Mouse (Mus musculus) heart, postnatal 0 days (tissue): Measurements from ENCODE around the gene Acot7.

Source experiments
- CTCF ChIP-seq: IDR thresholded peaks from 2 replicates; pipeline ENCODE4 v1.5.1; 2016; ENCODE audit warnings: antibody characterized with exemption, control low read depth, low read depth
- EP300 ChIP-seq: IDR thresholded peaks from 2 replicates; pipeline ENCODE4 v1.6.1; 2016; ENCODE audit warnings: antibody characterized with exemption, low read depth

GRCm38 (mm10) chr4:152165036-152165931, 12.7 kb upstream of the Acot7 start:
- TF ChIP-seq CTCF (peak; percentile 90), EP300 (no peak)
